In the genomic region with DNA sequence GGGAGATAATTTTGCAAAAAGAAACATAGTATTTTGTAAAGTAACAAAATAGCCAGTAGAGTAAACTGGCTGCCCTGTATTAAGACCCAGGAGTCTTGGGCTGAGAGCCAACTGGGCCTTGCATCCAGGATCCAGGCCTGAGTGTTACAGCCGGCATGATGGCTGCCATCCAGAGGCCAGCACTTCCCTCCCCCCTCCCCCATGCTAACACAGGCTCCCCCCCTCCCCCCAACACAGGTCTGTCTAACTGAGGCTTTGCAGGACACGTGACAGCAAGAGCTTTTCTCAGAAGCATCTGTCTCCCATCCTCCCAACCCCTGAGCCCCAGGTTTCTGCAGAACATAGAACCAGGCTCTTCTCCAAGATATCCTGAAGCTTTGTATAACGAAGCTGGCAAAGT, we compare ENCODE assay signal across 8 mouse cellular contexts. TPM values are rescaled to one million over a fixed set of nuclear protein-coding genes. Genes with fewer than 3 reads are reported as not detected.
DNase-seq lines count a peak whose midpoint lies in the region; ATAC-seq lines count a peak whose summit lies in the region.

No protein-coding gene starts in this region.

- peak overlapping the region; percentile 75 for H3K9ac ChIP-seq in forebrain, embryonic 14.5 days (ENCODE audit: low read length)
- peak overlapping the region; percentile 78 for H3K9ac ChIP-seq in hindbrain, embryonic 12.5 days
- peak overlapping the region; percentile 74 for H3K9ac ChIP-seq in limb, embryonic 13.5 days
- H3K9ac ChIP-seq in neural tube, embryonic 12.5 days, result peak overlapping the region; percentile 56; the same call in 1 of the 2 replicates

- H3K4me2 ChIP-seq in forebrain, embryonic 14.5 days (ENCODE audit: low read length), result peak overlapping the region; percentile 80
- peak overlapping the region; percentile 58 for H3K4me2 ChIP-seq in hindbrain, embryonic 12.5 days (replicated peaks)
- H3K4me2 ChIP-seq in limb, embryonic 13.5 days (replicated peaks), result peak overlapping the region; percentile 82
- peak overlapping the region; percentile 74 for H3K4me2 ChIP-seq in neural tube, embryonic 12.5 days (replicated peaks)

- peaks cover 6% of the 10 kb centered on the region for H3K36me3 ChIP-seq in forebrain, embryonic 14.5 days (ENCODE audit: control insufficient read depth, insufficient read depth, low read length)
- peaks cover 11% of the 10 kb centered on the region for H3K36me3 ChIP-seq in hindbrain, embryonic 12.5 days
- H3K36me3 ChIP-seq in limb, embryonic 13.5 days, result peaks cover 27% of the 10 kb centered on the region
- peaks cover 16% of the 10 kb centered on the region; the same call in 1 of the 2 replicates for H3K36me3 ChIP-seq in neural tube, embryonic 12.5 days

- ATAC-seq in forebrain, embryonic 14.5 days, result 0 out of 2 replicates have a peak, but pooled peaks have one; percentile 7
- ATAC-seq in hindbrain, embryonic 12.5 days (ENCODE audit: low FRiP score), result peak; percentile 14; the same call in 1 of the 2 replicates
- no peak for ATAC-seq in limb, embryonic 13.5 days (ENCODE audit: low FRiP score, low read depth)
- ATAC-seq in neural tube, embryonic 12.5 days (ENCODE audit: low FRiP score, low read depth), result no peak

- no peak overlapping the region; the same call in 1 of the 2 replicates for H3K27ac ChIP-seq in forebrain, embryonic 14.5 days (ENCODE audit: low read depth, low read length)
- no peak overlapping the region for H3K27ac ChIP-seq in hindbrain, embryonic 12.5 days
- H3K27ac ChIP-seq in limb, embryonic 13.5 days, result peak overlapping the region; percentile 16; the same call in 1 of the 2 replicates
- H3K27ac ChIP-seq in neural tube, embryonic 12.5 days, result no peak overlapping the region

- H3K27me3 ChIP-seq in forebrain, embryonic 14.5 days (replicated peaks; ENCODE audit: control insufficient read depth, insufficient read depth, low read length), result no peaks in the 10 kb centered on the region
- no peaks in the 10 kb centered on the region for H3K27me3 ChIP-seq in hindbrain, embryonic 12.5 days
- H3K27me3 ChIP-seq in limb, embryonic 13.5 days, result no peaks in the 10 kb centered on the region
- H3K27me3 ChIP-seq in neural tube, embryonic 12.5 days (replicated peaks), result no peaks in the 10 kb centered on the region

- 10% methylated on average over 3 of the region's 3 CpGs for WGBS in forebrain, embryonic 14.5 days
- WGBS in hindbrain, embryonic 12.5 days, result 19% methylated on average over 3 of the region's 3 CpGs
- WGBS in limb, embryonic 13.5 days, result 10% methylated on average over 3 of the region's 3 CpGs
- 25% methylated on average over 3 of the region's 3 CpGs for WGBS in neural tube, embryonic 12.5 days

- peak; percentile 36 for DNase-seq in layer of hippocampus, adult 11-12 months (ENCODE audit: low spot score)
- DNase-seq in layer of hippocampus, postnatal 36 days, result no peak
- peak; percentile 94 for DNase-seq in brain, adult 2 months (ENCODE audit: low read depth, low spot score)
- DNase-seq in forebrain, embryonic 14.5 days (ENCODE audit: low spot score), result peak; percentile 80
- DNase-seq in spleen, postnatal 14 days (ENCODE audit: low spot score in 2 of 2), result no peak

- peaks cover 7% of the 10 kb centered on the region; the same call in 1 of the 2 replicates for H3K4me1 ChIP-seq in forebrain, embryonic 14.5 days (ENCODE audit: control insufficient read depth, insufficient read depth, low read length)
- peaks cover 16% of the 10 kb centered on the region for H3K4me1 ChIP-seq in hindbrain, embryonic 12.5 days
- H3K4me1 ChIP-seq in limb, embryonic 13.5 days, result peaks cover 19% of the 10 kb centered on the region
- peaks cover 17% of the 10 kb centered on the region for H3K4me1 ChIP-seq in neural tube, embryonic 12.5 days

- no peaks in the 10 kb centered on the region for H3K9me3 ChIP-seq in forebrain, embryonic 14.5 days (replicated peaks; ENCODE audit: control insufficient read depth, low read length)
- H3K9me3 ChIP-seq in hindbrain, embryonic 12.5 days (replicated peaks), result no peaks in the 10 kb centered on the region
- H3K9me3 ChIP-seq in limb, embryonic 13.5 days, result no peaks in the 10 kb centered on the region
- H3K9me3 ChIP-seq in neural tube, embryonic 12.5 days, result no peaks in the 10 kb centered on the region

- peak overlapping the region; percentile 69 for H3K4me3 ChIP-seq in forebrain, embryonic 14.5 days (ENCODE audit: low read depth, low read length)
- H3K4me3 ChIP-seq in hindbrain, embryonic 12.5 days, result peak overlapping the region; percentile 74
- peak overlapping the region; percentile 84 for H3K4me3 ChIP-seq in limb, embryonic 13.5 days
- peak overlapping the region; percentile 56 for H3K4me3 ChIP-seq in neural tube, embryonic 12.5 days

RNA-seq across cellular contexts. Expression of a gene that starts 1.0 kb away (rescaled TPM):
- 100 to 1,000 TPM; 267 to 275 TPM for total RNA-seq in layer of hippocampus, postnatal 36 days (2021)
- 377 and 457 TPM in 2 replicates for polyA plus RNA-seq in forebrain, embryonic 14.5 days (2014; fragmentation: Nextera tagmentation; extraction: Ambion mirVana)
- 230 and 273 TPM in 2 replicates for polyA plus RNA-seq in hindbrain, embryonic 12.5 days (2016; fragmentation: Nextera tagmentation; extraction: Ambion mirVana)
- polyA plus RNA-seq in limb, embryonic 13.5 days (2015; fragmentation: Nextera tagmentation; extraction: Ambion mirVana), result 239 and 242 TPM in 2 replicates
- 314 and 332 TPM in 2 replicates for polyA plus RNA-seq in neural tube, embryonic 12.5 days (2016; fragmentation: Nextera tagmentation; extraction: Ambion mirVana)

RNA-seq across cellular contexts. Expression of a gene that starts 1.1 kb away (rescaled TPM):
- total RNA-seq in layer of hippocampus, postnatal 36 days (2021), result 10 to 100 TPM; 19.5 to 22.6 TPM
- polyA plus RNA-seq in forebrain, embryonic 14.5 days (2014; fragmentation: Nextera tagmentation; extraction: Ambion mirVana), result 31.3 and 34.3 TPM in 2 replicates
- polyA plus RNA-seq in hindbrain, embryonic 12.5 days (2016; fragmentation: Nextera tagmentation; extraction: Ambion mirVana), result 36.2 and 39.0 TPM in 2 replicates
- polyA plus RNA-seq in limb, embryonic 13.5 days (2015; fragmentation: Nextera tagmentation; extraction: Ambion mirVana), result 38.3 and 41.4 TPM in 2 replicates
- 36.4 and 38.4 TPM in 2 replicates for polyA plus RNA-seq in neural tube, embryonic 12.5 days (2016; fragmentation: Nextera tagmentation; extraction: Ambion mirVana)

RNA-seq across cellular contexts. Expression of a gene that starts 43.6 kb away (rescaled TPM):
- total RNA-seq in layer of hippocampus, postnatal 36 days (2021), result 10 to 100 TPM; 14.6 to 17.2 TPM
- 36.4 and 36.8 TPM in 2 replicates for polyA plus RNA-seq in forebrain, embryonic 14.5 days (2014; fragmentation: Nextera tagmentation; extraction: Ambion mirVana)
- polyA plus RNA-seq in hindbrain, embryonic 12.5 days (2016; fragmentation: Nextera tagmentation; extraction: Ambion mirVana), result 39.8 and 40.2 TPM in 2 replicates
- 30.4 and 37.7 TPM in 2 replicates for polyA plus RNA-seq in limb, embryonic 13.5 days (2015; fragmentation: Nextera tagmentation; extraction: Ambion mirVana)
- 42.3 and 45.2 TPM in 2 replicates for polyA plus RNA-seq in neural tube, embryonic 12.5 days (2016; fragmentation: Nextera tagmentation; extraction: Ambion mirVana)

Comparison
In these comparisons a context has a peak if more than half of its experiments do, and no peak if none do; other contexts are left out.
1. DNase-seq: peak in layer of hippocampus, adult 11-12 months (single experiment), brain, adult 2 months (single experiment) and forebrain, embryonic 14.5 days (single experiment); none in layer of hippocampus, postnatal 36 days (0 of 2) and spleen, postnatal 14 days (0 of 2).
2. ATAC-seq: peak in forebrain, embryonic 14.5 days (single experiment) and hindbrain, embryonic 12.5 days (single experiment); none in limb, embryonic 13.5 days (single experiment) and neural tube, embryonic 12.5 days (single experiment).
3. Peak in every context shown above with its lines, with median percentiles within 50 percentile points of each other: H3K4me2 ChIP-seq, H3K4me3 ChIP-seq and H3K9ac ChIP-seq.